Mouse (Mus musculus): ENCODE data around the gene Trap1.
"Not testable (repeated sequence)": the region's sequence is repeated elsewhere in the genome, so short reads cannot be mapped to it uniquely, and the experiment has no call there.

Trap1 gene

DNA sequence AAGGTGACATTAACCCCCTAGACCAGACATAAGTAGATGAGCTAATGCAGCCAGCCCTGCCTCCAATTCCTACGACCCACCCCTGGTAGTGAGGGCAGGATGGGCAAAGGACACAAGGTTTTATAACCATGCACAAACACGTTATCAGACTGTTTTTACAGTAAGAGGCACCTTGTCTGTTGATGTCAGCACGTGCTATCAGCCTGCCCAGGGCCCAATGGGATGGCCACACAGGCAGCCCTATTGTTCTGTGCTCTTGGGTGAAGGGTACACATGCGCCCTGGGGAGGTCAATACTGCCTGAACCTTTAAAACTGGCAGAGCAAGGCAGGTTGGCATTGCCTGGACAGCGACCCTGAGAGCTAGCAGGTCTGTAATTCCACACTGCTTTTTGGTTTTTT, 40.8 kb downstream of the Trap1 start, which contains the start of gene Dnase1:
Dnase1 (plus strand) TSS at position 136 of the 400 bp plus-strand sequence.
- in situ Hi-C loops (cut with MseI, MboI): no loop called here

DNA sequence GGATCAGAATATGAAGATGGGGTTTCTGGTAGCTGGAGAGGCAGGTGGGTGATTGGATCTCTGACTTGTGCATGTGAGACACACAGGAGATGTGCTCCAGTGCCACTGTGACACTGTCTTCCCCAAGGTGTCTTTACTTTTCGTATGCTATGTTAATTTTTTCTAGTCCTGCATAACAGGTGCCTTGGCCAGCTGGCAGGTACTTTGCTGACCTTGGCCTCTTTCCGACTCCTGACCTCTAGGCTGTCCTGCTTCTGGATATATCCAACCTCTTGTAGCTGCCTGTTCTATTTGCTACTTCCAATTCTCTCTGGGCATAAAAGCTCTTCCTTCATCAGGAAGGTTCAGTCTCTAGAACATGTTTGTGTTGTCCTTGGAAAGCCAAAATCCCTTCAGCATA, 42.1 kb downstream of the Trap1 start:
- in situ Hi-C loops (cut with MseI, MboI): no loop called here

DNA sequence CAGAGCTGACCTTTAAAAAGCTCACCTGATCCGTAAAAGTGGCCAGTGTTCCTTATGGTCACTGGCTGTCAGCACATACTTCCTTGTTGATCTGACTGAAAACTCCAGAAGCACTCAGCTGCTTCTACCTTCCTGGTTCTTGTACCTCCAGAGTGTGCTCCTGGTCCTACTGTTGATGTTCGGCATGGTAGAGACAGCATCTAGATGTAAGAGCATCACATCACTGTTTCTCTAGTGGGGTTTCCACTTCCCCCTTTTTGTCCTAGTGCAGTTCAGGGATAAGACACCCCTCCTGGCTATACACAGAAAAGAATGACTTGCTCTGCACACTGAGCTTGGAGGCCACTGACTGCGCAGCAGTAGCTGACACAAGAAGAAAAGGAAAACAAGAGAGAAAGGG, 43.2 kb downstream of the Trap1 start:
- in situ Hi-C loops (cut with MseI, MboI): no loop called here

DNA sequence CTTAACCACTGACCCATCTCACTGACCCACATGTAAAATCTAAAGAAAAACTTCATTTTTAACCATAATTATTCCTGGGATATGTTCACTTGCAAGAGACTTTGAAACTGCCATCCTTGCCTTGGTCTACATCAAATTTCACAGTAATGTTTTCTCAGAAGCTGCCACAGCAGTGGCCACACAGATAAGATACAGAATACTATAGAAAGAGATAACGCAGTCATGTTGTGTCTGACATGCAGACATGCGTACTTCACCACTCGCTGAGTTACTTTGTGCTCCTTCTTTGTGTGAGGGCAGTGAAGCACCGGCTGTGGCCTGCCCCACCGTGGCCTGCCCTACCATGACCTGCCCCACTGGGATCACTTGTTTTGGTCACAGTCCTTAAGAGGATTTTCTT, 43.7 kb downstream of the Trap1 start:
- in situ Hi-C loops (cut with MseI, MboI): no loop called here

DNA sequence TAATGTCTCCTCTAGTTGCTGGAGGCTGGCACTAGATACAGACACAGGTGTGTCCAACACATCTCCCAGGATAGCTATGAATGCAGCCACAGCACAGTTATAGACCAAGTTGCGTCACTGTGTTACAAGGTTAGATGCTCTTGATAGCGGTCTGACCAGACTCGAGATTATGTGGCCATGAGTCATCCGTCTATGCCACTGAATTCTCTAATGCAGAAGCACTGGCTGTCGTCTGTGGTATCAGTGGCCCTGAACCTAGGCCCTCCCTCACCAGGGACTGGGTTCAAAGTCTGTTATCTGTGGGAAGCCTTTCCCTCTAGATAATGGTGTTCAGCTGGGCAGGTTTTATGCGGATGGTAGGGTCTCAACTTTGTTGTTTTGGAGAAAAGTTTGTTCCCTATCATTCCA, 45.3 kb downstream of the Trap1 start:
- in situ Hi-C loops (cut with MseI, MboI): no loop called here

DNA sequence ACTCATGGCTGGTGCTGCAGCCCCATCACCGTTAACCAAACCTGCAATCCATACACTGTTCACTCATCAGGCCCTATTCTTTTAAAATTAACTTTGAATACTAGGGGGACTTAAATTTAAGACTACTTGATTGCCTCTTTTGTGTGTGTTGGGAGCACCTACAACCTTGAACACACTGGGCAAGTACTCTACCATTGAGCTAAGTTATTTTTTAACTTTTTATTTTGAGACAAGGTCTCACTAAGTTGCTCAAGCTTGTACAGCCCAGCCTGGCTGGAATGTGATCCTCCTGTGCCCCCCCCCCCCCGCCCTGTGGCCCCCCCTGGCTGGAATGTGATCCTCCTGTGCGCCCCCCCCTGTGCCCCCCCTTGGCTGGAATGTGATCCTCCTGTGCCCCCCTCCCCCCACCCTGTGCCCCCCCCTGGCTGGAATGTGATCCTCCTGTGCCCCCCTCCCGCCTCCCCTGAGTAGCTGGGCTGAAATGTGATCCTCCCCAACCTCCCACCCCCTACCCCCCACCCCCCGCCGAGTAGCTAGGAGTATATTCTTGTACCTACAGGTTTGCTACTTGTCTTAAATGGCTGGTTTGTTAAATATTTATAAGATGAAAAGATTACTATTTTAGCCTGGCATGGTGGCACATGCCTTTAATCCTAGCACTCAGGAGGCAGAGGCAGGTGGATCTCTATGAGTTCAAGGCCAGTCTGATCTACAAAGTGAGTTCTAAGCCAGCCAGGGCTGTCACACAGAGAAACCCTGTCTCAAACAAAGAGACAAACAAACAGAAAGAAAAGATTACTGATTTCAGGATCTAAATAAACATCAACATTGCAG, 46.0 kb downstream of the Trap1 start:
- in situ Hi-C loops (cut with MseI, MboI): no loop called here

DNA sequence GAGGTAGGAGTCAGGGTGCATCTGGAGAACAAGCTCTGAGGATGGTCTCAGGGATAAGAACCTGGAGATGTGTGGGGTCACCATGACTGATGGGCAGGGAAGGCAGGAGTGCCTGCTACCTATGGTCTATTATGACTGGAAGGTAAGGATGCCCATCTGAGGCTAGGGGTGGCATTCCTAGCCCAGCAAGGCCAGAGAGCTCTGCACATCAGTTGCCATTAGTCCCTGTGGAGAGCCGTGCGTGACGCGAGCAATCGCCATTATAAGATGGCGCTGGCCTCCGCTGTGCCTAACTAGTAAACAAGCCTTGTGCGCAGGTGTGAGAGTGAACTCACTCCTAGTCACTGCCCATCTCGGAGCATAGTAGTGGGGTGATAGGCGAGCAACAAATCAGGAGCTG, 47.1 kb downstream of the Trap1 start:
- in situ Hi-C loops (cut with MseI, MboI): no loop called here

DNA sequence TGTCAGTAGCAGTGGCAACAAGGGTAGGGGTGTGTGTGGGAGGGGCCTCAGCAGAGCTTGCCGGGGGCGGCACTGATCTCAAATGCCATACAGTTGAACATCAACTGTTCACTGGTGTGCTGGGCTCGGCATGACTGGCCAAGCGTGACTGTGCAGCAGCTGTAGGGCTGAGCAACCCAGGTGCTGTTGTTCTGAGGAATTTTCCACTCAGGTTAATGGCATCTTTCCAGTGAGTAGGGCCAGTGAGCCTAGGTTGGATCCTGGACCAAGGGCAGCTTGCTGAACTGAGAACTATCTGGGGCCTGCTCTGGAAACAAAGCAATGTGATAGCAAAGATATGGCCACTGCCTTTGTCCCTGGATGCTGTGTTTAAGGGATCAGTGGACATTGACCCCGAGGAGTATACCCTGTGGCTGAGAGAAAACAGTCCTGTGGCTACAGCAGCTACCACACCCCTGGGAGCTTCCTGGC, 48.2 kb downstream of the Trap1 start:
- in situ Hi-C loops (cut with MseI, MboI): no loop called here

DNA sequence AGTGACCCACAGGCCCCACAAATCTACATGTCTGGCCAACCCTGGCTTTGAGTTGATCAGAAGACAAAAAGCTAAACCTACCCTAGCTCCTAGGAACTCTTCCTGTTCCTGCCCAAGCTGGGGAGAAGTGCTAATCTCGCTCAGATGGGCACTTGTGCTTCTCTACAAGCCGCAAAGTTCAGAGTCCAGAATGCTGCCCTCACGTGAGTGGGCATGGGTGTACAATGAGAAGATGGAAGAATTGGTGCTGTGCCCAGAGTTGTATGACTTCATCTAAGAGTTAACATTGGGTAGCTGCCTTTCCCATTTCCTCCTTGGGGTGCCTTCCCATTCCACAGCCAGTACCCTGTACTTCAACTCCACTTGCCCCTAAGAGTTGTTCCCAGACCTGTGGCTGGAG, 50.4 kb downstream of the Trap1 start:
- in situ Hi-C loops (cut with MseI, MboI): no loop called here

DNA sequence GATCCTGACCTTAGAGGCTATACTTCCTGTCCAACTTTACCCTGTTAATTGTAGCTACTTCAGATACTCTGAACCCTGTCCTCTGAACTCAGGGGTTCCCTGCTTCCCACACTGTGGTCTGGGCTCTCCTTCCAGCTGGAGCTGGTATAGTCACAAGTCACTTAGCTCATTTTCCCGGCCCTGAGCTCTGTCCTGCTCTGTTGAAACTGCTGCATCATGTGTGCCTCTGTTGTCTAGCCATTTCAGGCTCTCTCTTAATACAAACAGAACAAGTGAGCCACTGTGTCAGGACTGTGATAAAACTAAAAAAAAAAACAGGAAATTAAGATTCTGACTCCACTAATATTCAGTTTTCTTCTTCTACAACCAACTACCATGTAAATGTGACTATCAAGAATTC, 51.0 kb downstream of the Trap1 start:
- in situ Hi-C loops (cut with MseI, MboI): no loop called here

DNA sequence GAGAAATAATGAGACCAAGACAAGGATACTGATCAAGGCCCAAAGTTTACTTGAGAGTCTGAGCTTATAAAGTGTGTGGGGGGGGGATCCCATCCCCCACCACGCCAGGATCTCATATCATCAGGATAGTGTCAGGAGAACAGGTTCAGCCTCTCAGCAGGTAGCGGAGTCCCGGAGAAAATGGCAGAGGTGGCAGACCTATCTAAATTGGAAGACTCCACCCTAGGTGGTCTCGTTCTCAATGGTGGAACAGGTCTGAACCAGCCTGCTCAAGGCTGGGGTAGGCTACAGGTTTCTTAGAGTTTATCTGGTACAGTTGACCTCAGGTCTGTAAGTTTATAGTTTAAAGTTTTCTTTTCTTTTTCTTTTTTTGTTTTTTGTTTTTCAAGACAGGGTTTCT, 54.9 kb downstream of the Trap1 start:
- in situ Hi-C loops (cut with MseI, MboI): no loop called here

DNA sequence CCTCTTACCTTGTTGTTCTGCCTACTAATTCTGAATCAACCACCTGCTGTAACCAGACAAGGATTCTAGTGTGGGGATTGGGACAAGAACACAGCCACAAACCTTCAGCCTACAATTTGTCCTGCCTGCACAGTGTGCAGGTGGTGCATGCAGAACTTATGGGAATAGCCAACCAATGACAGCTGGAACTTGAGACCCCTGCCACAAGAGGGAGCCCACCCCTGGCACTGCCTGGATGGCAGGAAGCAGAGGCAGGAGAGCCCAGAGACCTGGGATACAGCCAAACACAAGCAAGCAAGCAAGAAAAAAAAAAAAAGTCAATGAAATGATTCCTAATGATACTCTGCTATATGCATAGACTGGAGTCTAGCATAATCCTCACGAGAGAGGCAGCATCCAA, 56.4 kb downstream of the Trap1 start:
- in situ Hi-C loops (cut with MseI, MboI): no loop called here

DNA sequence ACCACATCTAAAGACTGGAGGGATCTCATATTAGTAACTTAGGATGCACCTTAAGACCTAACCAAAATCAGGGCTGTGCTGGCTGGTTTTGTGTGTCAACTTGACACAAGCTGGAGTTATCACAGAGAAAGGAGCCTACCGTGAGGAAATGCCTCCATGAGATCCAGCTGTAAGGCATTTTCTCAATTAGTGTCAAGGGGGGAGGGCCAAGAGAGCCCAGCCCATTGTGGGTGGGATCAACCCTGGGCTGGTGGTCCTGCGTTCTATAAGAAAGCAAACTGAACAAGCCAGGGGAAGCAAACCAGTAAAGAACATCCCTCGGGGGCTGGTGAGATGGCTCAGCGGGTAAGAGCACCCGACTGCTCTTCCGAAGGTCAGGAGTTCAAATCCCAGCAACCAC, 60.2 kb downstream of the Trap1 start:
- in situ Hi-C loops (cut with MseI, MboI): not testable (repeated sequence)

DNA sequence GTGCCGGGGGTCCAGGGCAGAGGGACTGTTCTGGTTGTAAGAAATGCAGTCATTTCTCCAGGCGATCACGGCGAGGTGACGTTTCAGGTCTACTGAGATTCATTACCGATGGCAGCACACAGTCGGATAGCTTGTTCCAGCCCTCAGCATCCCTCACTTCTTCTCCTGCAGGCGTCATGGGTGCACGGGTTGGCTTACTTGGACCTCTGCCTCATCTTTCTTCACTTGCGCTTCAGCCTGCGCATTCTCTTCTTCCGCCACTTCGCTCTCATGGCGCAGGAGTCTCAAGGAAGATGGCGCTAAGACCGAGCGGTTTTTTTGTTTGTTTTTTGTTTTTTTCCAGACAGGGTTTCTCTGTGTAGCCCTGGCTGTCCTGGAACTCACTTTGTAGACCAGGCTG, 60.8 kb downstream of the Trap1 start:
- in situ Hi-C loops (cut with MseI, MboI): not testable (repeated sequence)

DNA sequence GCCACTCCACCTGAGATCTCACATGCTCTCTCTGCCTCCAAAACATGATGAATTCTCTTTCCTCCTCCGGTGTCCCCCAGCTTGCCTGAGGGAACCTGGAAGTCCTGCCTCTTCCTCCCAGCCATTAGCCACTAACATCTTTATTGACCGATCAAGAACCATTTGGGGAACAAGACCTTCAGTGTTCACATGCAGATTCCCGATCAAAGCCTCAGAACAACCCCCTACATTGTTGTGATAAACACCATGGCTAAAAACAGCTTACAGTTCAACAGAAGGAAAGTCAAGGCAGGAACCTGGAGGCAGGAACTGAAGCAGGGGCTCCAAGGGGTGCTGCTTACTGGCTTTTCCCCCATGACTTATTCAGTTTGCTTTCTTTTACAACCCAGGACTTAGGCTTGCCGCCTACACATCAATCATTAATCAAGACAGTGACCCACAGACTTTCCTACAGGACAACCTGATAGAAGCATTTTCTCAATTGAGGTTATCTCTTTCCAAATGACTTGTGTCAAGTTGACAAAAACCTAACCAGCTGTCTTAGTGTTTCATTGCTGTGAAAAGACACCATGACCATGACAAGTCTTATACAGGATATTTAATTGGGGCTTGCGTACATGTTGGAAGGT, 63.5 kb downstream of the Trap1 start:
- in situ Hi-C loops (cut with MseI, MboI): no loop called here

DNA sequence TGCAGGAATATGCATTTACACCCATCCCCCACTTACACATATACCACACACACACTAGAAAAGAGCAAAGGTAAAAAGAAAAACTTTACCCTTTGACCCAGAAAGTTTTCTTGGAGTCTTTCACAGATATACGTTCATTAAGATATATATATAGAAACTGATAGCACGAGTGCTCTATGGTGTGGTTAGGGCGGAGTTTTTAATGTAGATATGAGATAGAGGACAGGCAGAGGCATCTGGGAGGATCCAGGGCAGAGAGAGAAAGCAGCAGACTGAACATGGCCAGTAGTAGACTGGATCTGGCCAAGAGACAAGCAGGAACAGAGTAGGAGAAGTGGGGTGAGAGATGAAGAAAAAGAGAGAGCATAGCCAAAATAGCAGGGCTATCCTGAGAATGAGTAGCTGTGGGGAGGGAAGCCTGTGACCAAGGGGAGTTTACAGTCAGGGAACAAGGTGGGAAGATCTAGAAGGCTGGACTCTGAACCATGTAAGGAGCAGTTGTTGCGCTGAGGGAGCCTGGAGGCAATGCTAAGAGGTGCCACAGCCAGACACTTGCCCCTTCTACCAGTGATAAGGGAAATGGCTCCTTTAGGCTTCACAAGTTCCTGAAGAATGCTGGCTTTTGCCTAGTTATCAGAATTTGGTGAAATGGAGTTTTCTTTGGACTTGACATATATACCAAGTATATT, 64.6 kb downstream of the Trap1 start:
- in situ Hi-C loops (cut with MseI, MboI): no loop called here

DNA sequence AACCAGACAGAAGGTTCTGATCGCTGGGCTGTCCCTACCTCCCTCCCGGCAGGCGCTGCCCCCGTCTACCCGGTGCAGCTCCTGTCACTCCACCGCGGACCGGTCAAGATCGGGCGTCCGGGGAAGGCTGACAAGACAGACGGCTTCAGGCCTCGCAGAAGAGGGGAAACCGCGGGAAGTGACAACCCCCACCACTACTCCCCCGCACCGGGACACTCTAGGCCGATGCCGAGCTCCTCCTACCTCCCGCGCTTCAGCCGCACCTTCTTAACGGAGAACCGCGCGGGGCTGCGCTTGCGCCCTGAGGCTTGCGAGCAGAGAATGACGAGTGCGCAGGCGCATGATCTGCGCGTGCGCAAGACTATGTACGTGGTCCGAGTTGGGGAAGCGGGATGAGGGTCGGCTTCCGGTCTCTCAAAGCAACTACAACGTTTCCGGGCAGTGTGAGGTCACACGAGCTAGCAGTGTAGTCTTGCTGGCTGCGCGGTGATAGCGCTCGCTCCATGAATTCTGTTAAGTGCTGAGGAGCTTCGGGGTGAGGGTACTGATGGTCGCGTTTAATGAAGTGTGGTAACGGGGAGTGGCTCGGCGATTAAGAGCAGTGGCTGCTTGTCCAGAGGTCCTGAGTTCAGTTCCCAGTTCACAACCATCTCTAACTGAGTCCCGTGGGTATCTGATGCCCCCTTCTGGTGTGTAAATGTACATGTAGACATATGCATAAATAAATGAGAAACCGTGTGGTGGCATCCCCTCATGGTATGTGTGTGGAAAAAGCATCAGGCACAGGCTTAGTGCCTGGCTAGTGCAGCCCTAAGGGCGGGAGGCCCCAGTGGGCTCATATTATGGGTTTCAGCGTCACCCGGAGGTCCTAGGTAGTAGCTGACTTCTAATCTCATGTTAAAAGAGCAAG, 73.9 kb downstream of the Trap1 start, which contains the start of gene Slx4:
Slx4 (minus strand) TSS at position 282 of the 910 bp plus-strand sequence.
- in situ Hi-C loops (cut with MseI, MboI): no loop called here
